Mouse (Mus musculus) mature B cell (primary cell): ENCODE measurements around the gene Prmt2.

ENCODE experiments used
- in situ Hi-C: fragments of 300-500 bp; cut with MboI; formaldehyde crosslinking; loops from 2 replicates; pipeline ENCODE4 v1.14.3; 2019

Gene Prmt2

GRCm38 (mm10) chr10:76218240-76218639 lies 19.4 kb downstream of the Prmt2 start:
- in situ Hi-C loops: no loop called here

- in situ Hi-C loops: no loop called here
Observed at GRCm38 (mm10) chr10:76217056-76217455, 20.6 kb downstream of the Prmt2 start.

- in situ Hi-C loops: no loop called here
Observed at GRCm38 (mm10) chr10:76214161-76214560, 23.5 kb downstream of the Prmt2 start.

DNA sequence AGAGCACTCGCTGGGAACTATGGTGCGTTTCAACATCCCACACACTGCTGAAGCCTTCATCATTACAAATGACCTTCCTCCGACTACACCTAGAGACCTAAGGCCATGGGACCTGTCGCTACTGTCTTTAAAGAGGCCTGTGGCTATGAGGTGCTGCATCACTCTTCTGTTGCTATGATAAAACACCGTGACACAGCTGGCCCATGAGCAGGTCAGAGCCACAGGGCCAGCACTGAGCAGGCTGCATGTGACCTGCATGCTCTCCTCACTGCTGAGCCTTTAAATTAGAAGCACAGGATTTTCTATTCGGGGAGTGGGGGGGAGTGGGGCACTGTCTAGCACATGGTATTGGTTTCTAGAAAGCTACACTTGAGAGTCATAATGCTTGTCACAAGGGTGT lies 25.5 kb downstream of the Prmt2 start:
- in situ Hi-C loops: no loop called here

GRCm38 (mm10) chr10:76210806-76211205 lies 26.9 kb downstream of the Prmt2 start:
- in situ Hi-C loops: no loop called here

DNA sequence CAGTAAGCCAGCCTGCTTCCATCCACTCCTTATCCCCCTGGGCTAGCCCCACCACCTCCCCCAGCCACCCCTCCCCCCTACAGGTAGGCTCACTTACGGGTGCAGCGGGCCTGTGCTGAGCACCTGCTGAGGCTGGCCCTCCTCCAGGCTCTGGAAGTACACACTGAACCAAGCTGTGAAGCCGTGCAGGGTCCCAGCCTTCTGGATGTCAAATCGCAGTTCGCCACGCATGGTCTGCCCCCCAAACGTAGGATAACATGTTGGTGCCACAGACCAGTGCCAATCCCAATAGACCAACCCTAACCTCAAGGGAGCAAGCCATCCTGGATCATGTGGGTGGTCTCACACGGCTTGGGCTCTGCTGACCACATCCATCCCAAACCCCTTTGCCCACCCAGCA lies 28.4 kb downstream of the Prmt2 start:
- in situ Hi-C loops: no loop called here

- in situ Hi-C loops: no loop called here
Observed at GRCm38 (mm10) chr10:76207262-76207796, 30.3 kb downstream of the Prmt2 start.

- in situ Hi-C loops: no loop called here
Observed at GRCm38 (mm10) chr10:76203798-76204283, 33.8 kb downstream of the Prmt2 start.

DNA sequence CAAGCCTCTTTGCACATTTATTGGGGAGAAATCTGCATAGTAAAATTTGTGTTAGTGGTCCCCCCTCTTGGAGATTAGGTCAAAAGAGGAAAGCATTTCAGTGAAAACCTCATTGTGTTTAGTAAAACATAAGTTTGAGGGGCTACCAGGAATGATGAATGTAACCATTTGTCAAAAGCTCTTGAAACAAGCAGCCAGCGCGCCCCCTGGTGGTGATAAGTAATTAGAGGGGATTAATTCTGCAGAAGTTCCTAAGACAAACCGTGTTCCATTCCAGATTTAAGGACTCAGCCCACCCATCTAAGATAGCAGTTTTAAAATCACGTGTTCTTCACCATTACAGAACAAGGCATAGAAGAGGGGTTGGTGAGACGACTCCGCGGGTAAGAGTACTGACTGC lies 35.7 kb downstream of the Prmt2 start:
- in situ Hi-C loops: no loop called here

DNA sequence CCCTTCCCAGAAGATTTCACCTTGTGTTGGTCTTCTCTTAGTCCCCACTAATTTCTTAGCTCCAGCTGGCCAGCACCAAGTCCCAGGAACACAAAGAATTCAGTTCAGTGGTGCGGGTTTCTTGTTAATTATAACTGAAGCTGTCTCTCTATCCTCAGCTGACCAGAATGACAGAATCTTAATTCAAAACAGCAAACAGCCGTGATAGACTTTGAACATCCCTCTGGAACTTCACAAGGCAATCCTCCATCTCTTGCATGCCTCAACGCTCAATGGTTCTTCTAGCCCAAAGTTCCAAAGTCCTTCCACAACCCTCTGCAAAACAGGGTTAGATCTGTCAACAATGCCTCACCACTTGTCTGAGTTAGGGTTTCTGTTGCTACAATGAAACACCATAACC lies 36.2 kb downstream of the Prmt2 start:
- in situ Hi-C loops: no loop called here

- in situ Hi-C loops: no loop called here
Observed at GRCm38 (mm10) chr10:76188010-76188409, 49.7 kb downstream of the Prmt2 start.

DNA sequence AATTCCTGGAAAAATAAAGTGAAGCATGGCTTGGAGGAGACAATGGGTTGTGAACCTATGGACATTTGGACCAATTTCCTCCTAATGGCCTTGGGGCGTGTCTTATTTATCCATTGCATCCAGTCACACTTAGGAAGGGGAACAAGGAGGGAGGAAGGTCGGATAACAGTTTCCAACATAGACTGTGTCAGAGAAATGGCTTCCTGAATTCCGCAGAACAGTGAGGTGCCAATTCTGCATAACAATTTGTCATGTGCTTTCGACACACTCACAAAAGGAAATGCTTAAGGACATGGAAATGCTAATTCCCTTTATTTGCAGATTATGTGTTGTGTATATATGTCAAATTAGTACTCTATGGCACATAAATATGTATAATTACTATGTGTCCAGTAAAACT lies 52.4 kb downstream of the Prmt2 start:
- in situ Hi-C loops: no loop called here

DNA sequence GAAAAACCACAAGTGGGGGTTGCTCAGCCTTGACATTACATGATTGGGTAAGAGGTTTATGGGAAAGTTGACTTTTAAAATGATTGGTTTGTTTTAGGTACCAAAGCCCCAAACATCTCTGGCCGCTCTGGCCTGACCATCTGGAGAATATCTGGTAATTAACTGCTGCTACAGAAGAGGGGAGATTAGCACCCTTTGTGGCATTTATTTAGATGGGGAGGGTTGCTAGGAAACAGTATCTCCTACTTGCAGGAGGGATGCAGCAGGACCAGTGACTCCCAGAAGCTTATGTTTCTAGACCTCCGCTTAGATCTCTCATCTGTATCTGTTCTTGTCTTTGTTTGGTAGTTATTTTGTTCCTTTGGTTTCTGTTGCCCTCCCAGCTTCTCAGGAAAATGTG lies 62.8 kb downstream of the Prmt2 start:
- in situ Hi-C loops: no loop called here

GRCm38 (mm10) chr10:76158009-76158408 lies 79.7 kb downstream of the Prmt2 start:
- in situ Hi-C loops: no loop called here

GRCm38 (mm10) chr10:76157528-76157927 lies 80.1 kb downstream of the Prmt2 start:
- in situ Hi-C loops: no loop called here
